Mouse (Mus musculus): Measurements from ENCODE around the gene Galnt12. TPM values are rescaled to one million over a fixed set of nuclear protein-coding genes. Genes with fewer than 3 reads are reported as not detected.

The Galnt12 gene
- not detected for polyA plus RNA-seq (2012; fragmentation: generic; extraction: Trizol)

- Histone ChIP-seq H3K79me2 (ENCODE audit: control insufficient read depth, insufficient read depth) (no peaks in the 10 kb centered on the region), H3ac (ENCODE audit: control insufficient read depth, insufficient read length) (no peak within 1 kb of the TSS), H3K27me3 (ENCODE audit: control insufficient read depth, insufficient read depth, insufficient read length) (peaks cover 14% of the 10 kb centered on the region), H3K36me3 (ENCODE audit: control insufficient read depth, insufficient read depth) (no peaks in the 10 kb centered on the region), H3K4me2 (ENCODE audit: low read depth) (no peak within 1 kb of the TSS), H3K4me3 (no peak within 1 kb of the TSS)
- TF ChIP-seq MAX (IDR thresholded peaks at IDR 0.05; ENCODE audit: low read depth) = no peak
- TF ChIP-seq POLR2A (IDR thresholded peaks at IDR 0.05; ENCODE audit: insufficient read length, low read depth) = no peak
- no peak for TF ChIP-seq MYOD1 (IDR thresholded peaks at IDR 0.05; ENCODE audit: control insufficient read depth in 1 of 3, insufficient read length in 2 of 3, low read depth in 2 of 3)
- no peak for TF ChIP-seq USF1 (IDR thresholded peaks at IDR 0.05; ENCODE audit: low read depth)
These were observed at the start of gene Galnt12 for GRCm38 (mm10) chr4:47091493-47092386. Galnt12 (plus strand) TSS chr4:47091909.

GRCm38 (mm10) chr4:47043866-47044265 is 47.8 kb upstream of the Galnt12 start:
- Histone ChIP-seq H3K4me3 (no peak overlapping the region), H3K27me3 (ENCODE audit: control insufficient read depth, insufficient read depth, insufficient read length) (no peaks in the 10 kb centered on the region), H3K4me2 (ENCODE audit: low read depth) (no peak overlapping the region), H3ac (ENCODE audit: control insufficient read depth, insufficient read length) (no peak overlapping the region), H3K36me3 (ENCODE audit: control insufficient read depth, insufficient read depth) (no peaks in the 10 kb centered on the region), H3K79me2 (ENCODE audit: control insufficient read depth, insufficient read depth) (no peaks in the 10 kb centered on the region)
- TF ChIP-seq SRF (IDR thresholded peaks at IDR 0.05; ENCODE audit: control insufficient read depth, insufficient read length, low read depth) (no peak), MYOD1 (IDR thresholded peaks at IDR 0.05; ENCODE audit: control insufficient read depth in 1 of 3, insufficient read length in 2 of 3, low read depth in 2 of 3) (no peak), POLR2A (IDR thresholded peaks at IDR 0.05; ENCODE audit: insufficient read length, low read depth) (no peak), E2F4 (IDR thresholded peaks at IDR 0.05; ENCODE audit: insufficient read depth) (no peak), CEBPB (IDR thresholded peaks at IDR 0.05; ENCODE audit: insufficient read depth, poor library complexity, severe bottlenecking) (no peak), MYOG (IDR thresholded peaks at IDR 0.05; ENCODE audit: control insufficient read depth in 1 of 3, insufficient read depth in 1 of 3, insufficient read length in 2 of 3, low read depth in 2 of 3) (no peak), USF1 (IDR thresholded peaks at IDR 0.05; ENCODE audit: low read depth) (no peak), MAX (IDR thresholded peaks at IDR 0.05; ENCODE audit: low read depth) (no peak), TCF3 (IDR thresholded peaks at IDR 0.05; ENCODE audit: insufficient read length, low read depth) (no peak), TCF12 (IDR thresholded peaks at IDR 0.05; ENCODE audit: insufficient read depth, poor library complexity, severe bottlenecking) (no peak), REST (IDR thresholded peaks at IDR 0.05; ENCODE audit: insufficient read depth, insufficient read length) (no peak), POLR2AphosphoS2 (IDR thresholded peaks at IDR 0.05; ENCODE audit: insufficient read length, low read depth) (no peak)

- H3K4me2 ChIP-seq (ENCODE audit: low read depth) = no peak overlapping the region
- no peaks in the 10 kb centered on the region for H3K36me3 ChIP-seq (ENCODE audit: control insufficient read depth, insufficient read depth)
- TF ChIP-seq POLR2A (IDR thresholded peaks at IDR 0.05; ENCODE audit: insufficient read length, low read depth) (no peak), CEBPB (IDR thresholded peaks at IDR 0.05; ENCODE audit: insufficient read depth, poor library complexity, severe bottlenecking) (no peak), MYOD1 (IDR thresholded peaks at IDR 0.05; ENCODE audit: control insufficient read depth in 1 of 3, insufficient read length in 2 of 3, low read depth in 2 of 3) (no peak), REST (IDR thresholded peaks at IDR 0.05; ENCODE audit: insufficient read depth, insufficient read length) (no peak), MAX (IDR thresholded peaks at IDR 0.05; ENCODE audit: low read depth) (no peak), MYOG (IDR thresholded peaks at IDR 0.05; ENCODE audit: control insufficient read depth in 1 of 3, insufficient read depth in 1 of 3, insufficient read length in 2 of 3, low read depth in 2 of 3) (no peak), TCF12 (IDR thresholded peaks at IDR 0.05; ENCODE audit: insufficient read depth, poor library complexity, severe bottlenecking) (no peak), POLR2AphosphoS2 (IDR thresholded peaks at IDR 0.05; ENCODE audit: insufficient read length, low read depth) (no peak), SRF (IDR thresholded peaks at IDR 0.05; ENCODE audit: control insufficient read depth, insufficient read length, low read depth) (no peak), E2F4 (IDR thresholded peaks at IDR 0.05; ENCODE audit: insufficient read depth) (no peak), USF1 (IDR thresholded peaks at IDR 0.05; ENCODE audit: low read depth) (no peak), TCF3 (IDR thresholded peaks at IDR 0.05; ENCODE audit: insufficient read length, low read depth) (no peak)
- no peak overlapping the region for H3ac ChIP-seq (ENCODE audit: control insufficient read depth, insufficient read length)
- H3K27me3 ChIP-seq (ENCODE audit: control insufficient read depth, insufficient read depth, insufficient read length) = no peaks in the 10 kb centered on the region
- no peak overlapping the region for H3K4me3 ChIP-seq
- H3K79me2 ChIP-seq (ENCODE audit: control insufficient read depth, insufficient read depth) = no peaks in the 10 kb centered on the region
These were observed 44.7 kb upstream of the Galnt12 start for GRCm38 (mm10) chr4:47046974-47047373.

GRCm38 (mm10) chr4:47047765-47048164 is 43.9 kb upstream of the Galnt12 start:
- Histone ChIP-seq H3K36me3 (ENCODE audit: control insufficient read depth, insufficient read depth) (no peaks in the 10 kb centered on the region), H3ac (ENCODE audit: control insufficient read depth, insufficient read length) (no peak overlapping the region), H3K4me3 (no peak overlapping the region), H3K79me2 (ENCODE audit: control insufficient read depth, insufficient read depth) (no peaks in the 10 kb centered on the region), H3K4me2 (ENCODE audit: low read depth) (no peak overlapping the region), H3K27me3 (ENCODE audit: control insufficient read depth, insufficient read depth, insufficient read length) (no peaks in the 10 kb centered on the region)
- TF ChIP-seq POLR2A (IDR thresholded peaks at IDR 0.05; ENCODE audit: insufficient read length, low read depth) = no peak
- no peak for TF ChIP-seq MAX (IDR thresholded peaks at IDR 0.05; ENCODE audit: low read depth)

GRCm38 (mm10) chr4:47049216-47049615 is 42.5 kb upstream of the Galnt12 start:
- Histone ChIP-seq H3K36me3 (ENCODE audit: control insufficient read depth, insufficient read depth) (no peaks in the 10 kb centered on the region), H3K27me3 (ENCODE audit: control insufficient read depth, insufficient read depth, insufficient read length) (no peaks in the 10 kb centered on the region), H3ac (ENCODE audit: control insufficient read depth, insufficient read length) (no peak overlapping the region), H3K4me3 (no peak overlapping the region), H3K4me2 (ENCODE audit: low read depth) (no peak overlapping the region), H3K79me2 (ENCODE audit: control insufficient read depth, insufficient read depth) (no peaks in the 10 kb centered on the region)
- no peak for TF ChIP-seq E2F4 (IDR thresholded peaks at IDR 0.05; ENCODE audit: insufficient read depth)

Measured in myocyte (in vitro differentiated cells).